Mouse (Mus musculus): ENCODE results near the gene Rdh9. TPM values are rescaled to one million over a fixed set of nuclear protein-coding genes. Genes with fewer than 3 reads are reported as not detected.
"Not testable (repeated sequence)": the region's sequence is repeated elsewhere in the genome, so short reads cannot be mapped to it uniquely, and the experiment has no call there.

Gene Rdh9
- total RNA-seq, 2 experiments from 2014 or later = 0.33 to 0.48 TPM

DNA sequence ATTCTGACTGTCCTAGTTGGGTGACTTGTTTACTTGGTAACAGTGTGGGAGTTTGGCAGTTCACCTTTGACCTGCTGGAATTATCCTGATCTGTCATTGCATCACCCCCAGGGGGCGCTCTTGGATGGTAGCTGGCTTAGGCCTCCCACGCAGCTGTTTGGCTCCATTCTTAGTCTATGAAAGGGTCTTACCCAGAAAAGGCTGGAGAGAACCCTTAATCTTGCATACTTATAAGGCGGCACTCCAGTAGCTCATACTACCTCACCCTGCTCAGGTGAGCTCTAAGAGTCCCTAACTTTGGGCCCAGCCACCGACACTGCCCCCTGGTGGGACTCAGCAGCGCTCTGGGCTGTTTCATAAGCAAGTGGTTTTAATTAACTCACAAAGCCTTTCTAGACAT lies 31.5 kb upstream of the Rdh9 start:
- Histone ChIP-seq H3K27ac (no peak overlapping the region), H3K4me3 (no peak overlapping the region)
- intact Hi-C loops (cut with DNase I) = no loop called here
- peak; percentile 62 for TF ChIP-seq CTCF (IDR thresholded peaks at IDR 0.05)
- DNase-seq = peak; percentile 44

DNA sequence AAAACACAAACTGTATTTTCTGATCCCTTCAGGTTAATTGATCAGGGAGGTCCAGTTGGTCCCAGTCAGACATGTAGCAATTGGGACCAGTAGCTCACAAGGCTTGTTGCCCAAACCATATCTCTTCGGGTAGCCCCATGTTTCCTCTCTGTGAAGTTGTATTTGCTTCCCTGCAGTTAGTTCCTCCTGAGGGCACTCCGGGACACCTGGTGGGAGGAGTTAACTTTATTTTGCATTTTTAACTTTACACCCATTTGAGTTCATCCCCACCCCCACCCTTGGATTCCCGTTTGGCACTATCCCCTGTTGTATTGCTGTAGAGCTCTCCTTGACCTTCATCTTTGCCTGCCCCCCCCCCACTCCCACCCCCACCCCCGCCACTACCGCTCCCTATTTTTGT lies 30.3 kb upstream of the Rdh9 start:
- intact Hi-C loops (cut with DNase I) = no loop called here
- DNase-seq = no peak
- Histone ChIP-seq H3K4me3 (no peak overlapping the region), H3K27ac (no peak overlapping the region)
- no peak for TF ChIP-seq CTCF (IDR thresholded peaks at IDR 0.05)

DNA sequence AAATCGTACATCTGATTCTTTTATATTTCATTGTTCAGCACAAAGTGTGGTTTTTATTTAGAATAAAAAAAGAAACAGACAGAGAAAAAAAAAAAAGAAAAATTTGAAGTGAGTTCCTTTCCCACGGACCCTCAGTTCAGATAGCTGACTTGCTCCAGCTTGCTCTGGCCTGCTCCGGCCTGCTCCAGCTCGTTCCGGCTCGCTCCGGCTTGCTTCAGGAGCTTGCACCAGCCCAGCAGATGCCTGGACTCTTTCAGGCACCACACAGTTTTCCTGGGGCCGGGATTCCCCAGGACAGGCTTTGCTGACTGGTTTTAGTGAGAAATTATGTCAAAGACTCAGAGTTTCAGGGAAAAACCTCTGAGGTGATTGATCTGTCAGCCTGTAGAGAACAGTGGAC lies 28.9 kb upstream of the Rdh9 start:
- Histone ChIP-seq H3K27ac (no peak overlapping the region), H3K4me3 (no peak overlapping the region)
- intact Hi-C loops (cut with DNase I) = no loop called here
- DNase-seq = no peak
- TF ChIP-seq CTCF (IDR thresholded peaks at IDR 0.05) = no peak

DNA sequence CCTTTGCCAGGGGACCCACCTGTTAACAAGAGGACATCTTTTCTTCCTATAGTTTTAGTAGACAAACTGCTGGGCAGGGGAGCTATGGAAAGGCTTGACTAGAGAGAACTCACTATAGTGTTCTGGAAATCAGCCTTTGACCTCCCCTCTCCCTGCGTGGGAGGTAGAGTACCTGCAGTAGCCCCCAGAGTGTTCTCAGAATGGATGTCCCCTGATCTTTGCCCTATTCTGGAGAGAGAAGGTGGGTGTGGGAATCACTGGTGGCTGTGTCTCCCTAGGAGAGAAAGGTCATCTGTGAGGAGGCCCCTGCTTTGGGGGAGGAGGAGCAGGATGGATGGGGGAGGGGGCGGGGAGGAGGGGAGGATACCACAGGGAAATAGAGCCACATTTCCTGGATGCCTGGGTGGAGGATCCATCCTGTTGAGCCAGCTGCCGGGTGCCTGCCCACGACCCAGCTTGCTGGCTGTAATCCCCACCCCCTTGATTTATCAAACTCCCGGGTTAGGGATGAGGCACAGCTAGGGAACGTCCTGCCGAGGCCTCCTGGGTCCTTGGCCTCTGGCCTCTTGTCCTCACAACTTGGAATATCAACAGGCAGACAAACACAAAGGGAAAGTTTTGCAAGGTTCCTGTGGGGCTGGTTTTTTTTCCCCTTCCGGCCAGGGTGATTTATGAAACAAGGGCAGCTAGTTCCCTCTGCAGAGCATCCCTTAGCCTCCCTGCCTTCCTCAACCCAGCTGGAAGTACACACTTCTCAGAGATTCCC lies 27.2 kb upstream of the Rdh9 start:
- DNase-seq = no peak
- H3K4me3 ChIP-seq = peak overlapping the region; percentile 56
- intact Hi-C loops (cut with DNase I) = no loop called here
- peak overlapping the region; percentile 63 for H3K27ac ChIP-seq
- no peak for TF ChIP-seq CTCF (IDR thresholded peaks at IDR 0.05)

DNA sequence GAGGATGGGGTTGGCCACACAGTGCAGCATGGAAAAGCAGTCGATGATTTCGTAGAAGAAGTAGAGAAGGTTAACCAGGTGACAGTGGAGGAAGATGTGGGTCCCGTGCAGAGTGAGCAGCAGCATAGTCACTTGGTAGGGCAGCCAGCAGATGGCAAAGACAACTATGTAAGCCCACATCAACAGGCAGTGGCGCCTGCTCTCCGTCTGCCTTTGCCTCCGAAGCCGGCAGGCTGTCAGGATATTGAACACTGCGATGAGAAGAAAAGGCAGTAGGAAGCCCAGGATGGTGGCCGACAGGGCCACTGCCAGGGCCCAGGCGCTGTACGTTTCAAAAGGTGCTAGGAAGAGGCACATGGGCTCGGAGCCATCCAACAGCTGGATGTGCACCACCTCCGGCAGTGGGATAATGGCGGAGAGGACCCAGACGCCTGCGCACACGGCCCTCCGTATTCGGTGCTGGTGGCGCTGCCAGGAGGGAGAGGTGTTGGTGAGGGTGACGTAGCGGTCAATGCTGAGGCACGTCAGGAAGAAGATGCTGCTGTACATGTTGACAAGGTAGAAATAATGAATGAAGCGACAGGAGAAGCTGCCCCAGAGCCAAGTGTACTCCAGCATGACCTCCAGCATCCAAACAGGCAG lies 25.9 kb upstream of the Rdh9 start:
- no peak for TF ChIP-seq CTCF (IDR thresholded peaks at IDR 0.05)
- intact Hi-C loops (cut with DNase I) = no loop called here
- H3K27ac ChIP-seq = peak overlapping the region; percentile 63
- peak overlapping the region; percentile 56 for H3K4me3 ChIP-seq
- no peak for DNase-seq

DNA sequence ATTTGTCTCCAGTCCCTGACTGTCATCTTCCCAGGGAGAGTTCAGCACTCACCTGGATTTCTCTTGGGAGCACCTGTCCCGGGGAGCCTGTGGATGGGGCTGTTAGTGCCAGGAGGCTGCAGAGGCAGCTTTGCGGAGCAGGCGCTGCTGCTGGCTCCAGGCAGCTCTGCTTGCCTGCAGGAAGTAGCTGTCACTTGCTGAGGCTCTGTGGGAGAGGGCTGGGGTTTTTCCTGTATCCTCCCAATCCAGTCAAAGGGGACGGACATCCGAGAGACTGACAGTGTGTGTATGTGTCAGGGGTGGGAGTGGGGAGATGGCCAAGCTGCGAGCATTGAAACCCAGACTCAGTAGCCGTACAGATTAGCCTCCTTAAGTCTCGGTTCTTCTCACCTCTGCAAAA lies 24.6 kb upstream of the Rdh9 start, which contains the start of gene Gpr182:
TSS of gene Gpr182 (minus strand) at position 185 of the 400 bp plus-strand sequence.
- intact Hi-C loops (cut with DNase I) = no loop called here
- TF ChIP-seq CTCF (IDR thresholded peaks at IDR 0.05) = no peak
- peak within 1 kb of the TSS; percentile 8; the same call in 1 of the 2 replicates for H3K27ac ChIP-seq
- DNase-seq = no peak
- peak within 1 kb of the TSS; percentile 56; the same call in 1 of the 2 replicates for H3K4me3 ChIP-seq

DNA sequence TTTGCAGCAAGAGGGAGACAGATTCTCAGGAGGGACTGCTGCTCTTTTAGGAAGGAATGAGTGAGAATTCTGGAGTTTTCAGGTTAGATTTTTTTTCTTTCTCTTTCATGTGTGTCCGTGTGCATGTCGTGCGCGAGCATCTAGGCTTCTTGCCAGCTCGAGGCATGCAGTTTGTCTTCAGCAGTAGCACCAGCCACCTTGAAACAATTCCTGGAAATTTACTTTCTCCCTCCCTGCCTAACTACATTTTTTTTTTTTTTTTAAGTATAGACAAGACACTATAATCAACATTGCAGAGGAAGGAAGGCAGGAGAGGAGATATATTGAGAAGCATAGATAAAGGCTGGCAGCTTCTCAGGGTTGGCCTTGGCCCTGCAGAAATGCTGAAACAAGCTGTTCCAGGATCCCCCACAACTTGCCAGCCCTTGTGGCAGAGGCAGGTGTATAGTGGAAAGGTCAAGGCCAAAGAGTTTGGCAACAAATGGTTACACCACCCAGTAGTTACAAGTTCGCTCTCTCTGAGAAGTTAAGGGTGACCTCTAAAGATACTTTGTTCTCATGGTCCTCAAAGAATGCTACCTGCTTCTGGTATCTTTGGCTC lies 21.5 kb upstream of the Rdh9 start:
- DNase-seq = no peak
- no peak for TF ChIP-seq CTCF (IDR thresholded peaks at IDR 0.05)
- H3K4me3 ChIP-seq = no peak overlapping the region
- intact Hi-C loops (cut with DNase I) = no loop called here
- H3K27ac ChIP-seq = no peak overlapping the region

DNA sequence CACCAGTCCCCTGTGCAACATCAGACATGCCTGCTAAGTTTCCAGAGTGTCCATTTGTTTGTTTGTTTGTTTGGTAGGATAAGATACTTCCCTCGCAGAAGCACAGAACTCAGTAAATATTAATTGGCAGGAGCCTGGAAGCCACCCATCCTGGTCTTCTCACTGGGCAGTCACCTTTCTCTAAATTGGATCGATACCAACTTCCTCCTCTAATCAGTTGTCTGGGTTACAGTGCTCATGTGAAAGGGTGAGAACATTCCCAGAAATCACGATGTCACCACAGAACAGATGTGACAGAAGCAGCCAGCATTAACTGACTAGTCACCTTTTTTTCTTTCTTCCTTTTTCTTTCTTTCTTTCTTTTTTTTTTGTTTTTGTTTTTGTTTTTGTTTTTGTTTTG lies 20.9 kb upstream of the Rdh9 start:
- no peak overlapping the region for H3K4me3 ChIP-seq
- no peak for TF ChIP-seq CTCF (IDR thresholded peaks at IDR 0.05)
- intact Hi-C loops (cut with DNase I) = no loop called here
- H3K27ac ChIP-seq = no peak overlapping the region
- DNase-seq = no peak

DNA sequence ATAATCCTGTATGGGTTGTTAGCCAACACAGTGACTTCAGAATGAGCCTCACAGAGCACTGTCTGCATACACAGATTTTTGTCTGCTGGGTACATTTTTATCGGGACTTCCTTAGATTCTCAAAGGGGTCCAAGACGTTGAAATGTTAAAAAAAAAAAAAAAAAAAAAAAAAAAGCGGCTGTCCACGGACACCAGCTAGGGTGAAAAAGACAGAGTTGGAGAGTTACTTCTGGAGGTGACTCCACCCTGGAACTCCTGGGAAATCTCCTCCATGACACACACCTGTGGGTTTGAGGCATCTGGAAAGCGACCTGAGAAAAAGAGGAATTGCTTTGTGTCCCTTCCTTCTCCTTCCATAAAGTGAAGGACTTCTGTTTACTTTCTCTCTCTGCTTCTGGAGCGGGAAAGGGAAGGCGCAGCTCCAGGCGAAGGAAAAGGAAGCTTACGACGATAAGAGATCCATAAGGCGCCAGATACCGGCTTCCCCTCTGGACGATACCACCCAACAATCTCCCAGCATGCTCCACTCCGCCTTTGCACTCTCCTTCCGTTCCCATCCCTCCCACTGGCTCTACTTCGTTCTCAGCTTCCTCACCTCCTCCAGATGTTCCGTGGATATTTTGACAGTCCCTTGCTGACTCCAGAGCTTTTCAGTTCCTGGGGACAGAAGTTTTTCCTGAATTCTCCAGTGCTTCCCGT lies 20.3 kb upstream of the Rdh9 start:
- no peak for TF ChIP-seq CTCF (IDR thresholded peaks at IDR 0.05)
- H3K27ac ChIP-seq = peak overlapping the region; percentile 44
- DNase-seq = no peak
- H3K4me3 ChIP-seq = peak overlapping the region; percentile 49
- intact Hi-C loops (cut with DNase I) = no loop called here

DNA sequence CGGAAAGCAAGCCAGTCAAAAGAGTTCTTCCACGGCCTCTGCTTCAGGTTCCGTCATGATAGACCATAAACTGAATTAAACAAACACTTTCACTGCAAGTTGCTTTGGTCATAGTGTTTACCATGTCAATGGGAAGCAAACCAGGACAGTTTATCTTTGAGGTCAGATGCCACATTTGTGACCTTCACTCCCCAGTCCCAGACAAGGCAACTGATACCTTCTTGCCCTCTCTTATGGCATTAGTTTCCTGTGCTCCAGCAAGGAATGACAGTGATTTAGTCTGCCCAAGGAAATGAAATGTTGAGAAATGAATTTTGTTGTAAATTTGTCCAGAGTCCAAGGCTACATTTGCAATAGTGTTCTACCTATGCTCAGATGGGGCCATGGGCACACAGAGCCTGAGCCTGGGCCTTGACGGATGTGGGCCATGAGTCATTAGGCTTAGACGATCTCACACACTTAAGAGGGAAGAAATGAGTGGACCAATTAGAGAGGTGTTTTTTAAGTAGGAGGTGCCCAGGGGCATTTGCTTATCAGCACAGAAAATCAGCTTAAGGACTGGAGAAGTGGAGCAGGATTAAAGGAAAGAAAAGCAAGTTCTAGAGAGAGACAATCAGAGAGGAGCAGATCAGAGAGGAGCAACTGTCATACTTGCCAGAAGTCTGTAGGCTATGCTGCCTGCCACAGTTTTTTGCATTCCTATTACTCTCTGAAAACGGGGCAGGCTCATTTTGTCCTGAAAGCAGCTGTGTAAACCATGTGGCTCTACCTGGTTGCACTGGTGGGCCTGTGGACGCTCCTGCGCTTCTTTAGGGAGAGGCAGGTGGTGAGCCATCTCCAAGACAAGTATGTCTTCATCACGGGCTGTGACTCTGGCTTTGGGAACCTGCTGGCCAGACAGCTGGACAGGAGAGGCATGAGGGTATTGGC lies 16.7 kb upstream of the Rdh9 start, which contains the start of the genes Rdh1 and Rdh16f1:
TSS of gene Rdh1 (plus strand) at position 541 of the 930 bp plus-strand sequence.
TSS of gene Rdh16f1 (plus strand) at position 607 of the 930 bp plus-strand sequence.
- DNase-seq = no peak
- Histone ChIP-seq H3K4me3 (no peak within 1 kb of the TSS), H3K27ac (no peak within 1 kb of the TSS)
- TF ChIP-seq CTCF (IDR thresholded peaks at IDR 0.05) = no peak
- intact Hi-C loops (cut with DNase I) = no loop called here

DNA sequence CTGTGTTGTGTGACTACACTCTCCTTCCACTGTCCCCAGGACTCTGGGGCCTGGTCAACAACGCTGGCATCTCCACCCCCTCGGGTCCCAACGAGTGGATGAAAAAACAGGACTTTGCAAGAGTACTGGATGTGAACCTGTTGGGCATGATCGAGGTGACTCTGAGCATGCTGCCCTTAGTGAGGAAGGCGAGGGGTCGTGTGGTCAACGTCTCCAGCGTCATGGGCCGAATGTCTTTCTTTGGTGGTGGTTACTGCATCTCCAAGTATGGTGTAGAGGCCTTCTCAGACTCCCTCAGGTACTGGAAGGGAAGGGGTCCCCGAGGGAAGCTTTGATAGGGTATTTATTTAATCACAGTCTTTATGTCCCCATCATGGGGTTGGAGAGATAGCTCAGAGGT lies 13.3 kb upstream of the Rdh9 start:
- H3K27ac ChIP-seq; DNase-seq; intact Hi-C loops (cut with DNase I); H3K4me3 ChIP-seq: not testable (repeated sequence)
